Mouse (Mus musculus) neural tube, embryonic 14.5 days (tissue): ENCODE data around the gene Asic2. TPM values are rescaled to one million over a fixed set of nuclear protein-coding genes. Genes with fewer than 3 reads are reported as not detected.

Experiments used
- ATAC-seq: fragments of 200-750 bp; cut with Nextera tagmentation; 2 replicates; pipeline ENCODE4 v1.8.0; 2017; ENCODE audit warnings: low read depth, mild to moderate bottlenecking, moderate TSS enrichment, moderate library complexity
- H3K27ac ChIP-seq: fragments of 300-500 bp; sonication (generic); 2 replicates; pipeline ENCODE4 v1.5.1; 2014; ENCODE audit warnings: low read depth, mild to moderate bottlenecking, control low read depth, low read length, moderate library complexity, mixed read lengths
- H3K27me3 ChIP-seq: fragments of 300-500 bp; sonication (generic); 2 replicates; pipeline ENCODE4 v1.6.1; 2014; ENCODE audit warnings: low read length; ENCODE audit not compliant: control insufficient read depth, insufficient read depth
- H3K36me3 ChIP-seq: fragments of 300-500 bp; sonication (generic); 2 replicates; pipeline ENCODE4 v1.6.1; 2014; ENCODE audit warnings: low read length, mixed read lengths; ENCODE audit not compliant: control insufficient read depth, insufficient read depth
- H3K4me1 ChIP-seq: fragments of 300-500 bp; sonication (generic); 2 replicates; pipeline ENCODE4 v1.6.1; 2014; ENCODE audit warnings: low read length; ENCODE audit not compliant: control insufficient read depth, insufficient read depth
- H3K4me2 ChIP-seq: fragments of 300-500 bp; sonication (generic); 2 replicates; pipeline ENCODE4 v1.6.1; 2014; ENCODE audit warnings: mild to moderate bottlenecking, low read depth, low read length, control low read depth
- H3K4me3 ChIP-seq: fragments of 300-500 bp; sonication (generic); 2 replicates; pipeline ENCODE4 v1.5.1; 2014; ENCODE audit warnings: low read depth, low read length, control low read depth, mixed read lengths
- H3K9ac ChIP-seq: fragments of 300-500 bp; sonication (generic); replicated peaks from 2 replicates; pipeline ENCODE4 v1.6.1; 2014; ENCODE audit warnings: low read depth, mild to moderate bottlenecking, control low read depth, low read length, mixed read lengths
- H3K9me3 ChIP-seq: fragments of 300-500 bp; sonication (generic); 2 replicates; pipeline ENCODE4 v1.6.1; 2016; ENCODE audit warnings: low read length; ENCODE audit not compliant: control insufficient read depth
- WGBS: fragments of 180-500 bp; shearing (Covaris S2); extraction: QIAGEN DNeasy Blood & Tissue Kit; methylation state at CpG from one replicate; pipeline ENCODE4 v1.1.7; 2014; 5-methylcytosine and 5-hydroxymethylcytosine counted together
- polyA plus RNA-seq: library from polyadenylated mRNA; unstranded; fragments of >200 nt; fragmentation: Nextera tagmentation; extraction: Ambion mirVana; gene quantifications from 2 replicates; pipeline ENCODE4 v1.2.1, GENCODE M21; 2014

Asic2 gene
- polyA plus RNA-seq, 1 experiment from 2014 or later = 16.2 TPM

GRCm38 (mm10) chr11:80848131-80848530 lies 1120.1 kb downstream of the Asic2 start:
- no peak overlapping the region for H3K4me2 ChIP-seq
- no peaks in the 10 kb centered on the region for H3K36me3 ChIP-seq
- WGBS = 51% methylated on average over 5 of the region's 5 CpGs
- H3K27me3 ChIP-seq = no peaks in the 10 kb centered on the region
- H3K4me1 ChIP-seq = no peaks in the 10 kb centered on the region
- no peak for ATAC-seq
- no peak overlapping the region for H3K4me3 ChIP-seq
- no peak overlapping the region for H3K27ac ChIP-seq
- no peak overlapping the region for H3K9ac ChIP-seq
- no peaks in the 10 kb centered on the region for H3K9me3 ChIP-seq

- no peak for ATAC-seq
- H3K36me3 ChIP-seq = no peaks in the 10 kb centered on the region
- 54% methylated on average over 3 of the region's 3 CpGs for WGBS
Observed at GRCm38 (mm10) chr11:80846115-80846514, 1122.1 kb downstream of the Asic2 start.

GRCm38 (mm10) chr11:80845486-80845885 lies 1122.8 kb downstream of the Asic2 start:
- H3K4me3 ChIP-seq = no peak overlapping the region
- 49% methylated on average over 7 of the region's 7 CpGs for WGBS
- no peak for ATAC-seq
- no peaks in the 10 kb centered on the region for H3K4me1 ChIP-seq
- H3K4me2 ChIP-seq = no peak overlapping the region
- H3K9me3 ChIP-seq = no peaks in the 10 kb centered on the region
- no peaks in the 10 kb centered on the region for H3K27me3 ChIP-seq
- no peak overlapping the region for H3K9ac ChIP-seq
- H3K27ac ChIP-seq = no peak overlapping the region
- no peaks in the 10 kb centered on the region for H3K36me3 ChIP-seq

More at GRCm38 (mm10) chr11:80846115-80846514, 1122.1 kb downstream of the Asic2 start:
- no peaks in the 10 kb centered on the region for H3K9me3 ChIP-seq
- H3K4me1 ChIP-seq = no peaks in the 10 kb centered on the region
- H3K4me3 ChIP-seq = no peak overlapping the region
- no peak overlapping the region for H3K4me2 ChIP-seq
- H3K27me3 ChIP-seq = no peaks in the 10 kb centered on the region
- H3K9ac ChIP-seq = no peak overlapping the region
- no peak overlapping the region for H3K27ac ChIP-seq

DNA sequence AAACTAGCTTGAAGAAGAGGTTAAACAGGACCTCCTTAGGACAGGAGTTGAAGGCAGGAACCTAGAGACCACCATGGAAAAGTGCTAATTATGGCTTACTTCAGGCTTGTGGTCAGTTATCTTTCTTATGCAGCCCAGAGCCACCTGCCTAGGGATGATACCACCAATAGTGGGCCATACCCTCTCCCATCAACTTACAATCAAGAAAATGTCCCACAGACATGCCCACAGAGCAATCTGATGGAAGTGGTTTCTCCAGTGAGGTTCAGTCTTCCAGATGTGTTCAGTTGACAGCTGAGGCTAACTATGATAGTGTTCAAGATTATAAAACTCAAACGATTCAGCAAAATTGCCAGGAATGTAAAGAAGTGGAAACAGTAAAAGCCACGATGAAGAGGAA lies 1124.8 kb downstream of the Asic2 start:
- no peak overlapping the region for H3K4me2 ChIP-seq
- no peaks in the 10 kb centered on the region for H3K9me3 ChIP-seq
- WGBS = 89% methylated on average over 2 of the region's 2 CpGs
- no peaks in the 10 kb centered on the region for H3K27me3 ChIP-seq
- H3K4me3 ChIP-seq = no peak overlapping the region
- H3K9ac ChIP-seq = no peak overlapping the region
- H3K4me1 ChIP-seq = no peaks in the 10 kb centered on the region
- H3K36me3 ChIP-seq = no peaks in the 10 kb centered on the region
- no peak for ATAC-seq
- H3K27ac ChIP-seq = no peak overlapping the region

GRCm38 (mm10) chr11:80838724-80839123 lies 1129.5 kb downstream of the Asic2 start:
- WGBS = 84% methylated on average over 1 of the region's 1 CpGs
- no peak overlapping the region for H3K27ac ChIP-seq
- no peak overlapping the region for H3K4me3 ChIP-seq
- no peaks in the 10 kb centered on the region for H3K27me3 ChIP-seq
- no peaks in the 10 kb centered on the region for H3K4me1 ChIP-seq
- no peaks in the 10 kb centered on the region for H3K9me3 ChIP-seq
- no peak for ATAC-seq
- no peak overlapping the region for H3K9ac ChIP-seq
- no peak overlapping the region for H3K4me2 ChIP-seq
- H3K36me3 ChIP-seq = no peaks in the 10 kb centered on the region

- Histone ChIP-seq H3K9me3 (no peaks in the 10 kb centered on the region), H3K9ac (no peak overlapping the region), H3K4me3 (no peak overlapping the region), H3K4me1 (no peaks in the 10 kb centered on the region; the same call in 1 of the 2 replicates), H3K27ac (no peak overlapping the region), H3K27me3 (no peaks in the 10 kb centered on the region), H3K4me2 (no peak overlapping the region), H3K36me3 (no peaks in the 10 kb centered on the region)
- 79% methylated on average over 4 of the region's 4 CpGs for WGBS
- ATAC-seq = no peak
Observed at GRCm38 (mm10) chr11:80835841-80836240, 1132.4 kb downstream of the Asic2 start.

- WGBS = 96% methylated on average over 2 of the region's 2 CpGs
- Histone ChIP-seq H3K4me2 (no peak overlapping the region), H3K4me3 (no peak overlapping the region), H3K36me3 (no peaks in the 10 kb centered on the region), H3K27ac (no peak overlapping the region), H3K9ac (no peak overlapping the region), H3K9me3 (no peaks in the 10 kb centered on the region), H3K4me1 (no peaks in the 10 kb centered on the region; the same call in 1 of the 2 replicates), H3K27me3 (no peaks in the 10 kb centered on the region)
- no peak for ATAC-seq
Observed at GRCm38 (mm10) chr11:80835395-80835794, 1132.9 kb downstream of the Asic2 start.

Other genes starting within 250 kb of the Asic2 start
- 1.2 and 2.1 TPM in 2 replicates for gene 5530401A14Rik, start 107.8 kb downstream of the Asic2 start, polyA plus RNA-seq
- 0.52 and 1.8 TPM in 2 replicates for gene Ccl2, start 67.1 kb upstream of the Asic2 start, polyA plus RNA-seq
- gene Gm17268, start 70.1 kb upstream of the Asic2 start, polyA plus RNA-seq = not detected in 2 replicates
- 0.93 and 0.98 TPM in 2 replicates for gene Ccl7, start 77.3 kb upstream of the Asic2 start, polyA plus RNA-seq
- 0.84 TPM in 1 of 2 replicates, not detected in the other for gene Ccl11, start 89.4 kb upstream of the Asic2 start, polyA plus RNA-seq
- 0.43 and 3.2 TPM in 2 replicates for gene Ccl12, start 133.4 kb upstream of the Asic2 start, polyA plus RNA-seq
- not detected in 2 replicates for gene Ccl8, start 146.7 kb upstream of the Asic2 start, polyA plus RNA-seq